Mouse (Mus musculus): ENCODE measurements around the gene Dchs2.
A peak's percentile ranks its signal among the peaks of the same experiment; 100 is the strongest.
"Not testable (repeated sequence)": the region's sequence is repeated elsewhere in the genome, so short reads cannot be mapped to it uniquely, and the experiment has no call there.

Gene Dchs2

GRCm38 (mm10) chr3:83127726-83128448 lies at the start of gene Dchs2:
Gene Dchs2, plus strand, starts transcription at chr3:83127948.
- DNase-seq (ENCODE audit: low spot score in 2 of 2): no peak

DNA sequence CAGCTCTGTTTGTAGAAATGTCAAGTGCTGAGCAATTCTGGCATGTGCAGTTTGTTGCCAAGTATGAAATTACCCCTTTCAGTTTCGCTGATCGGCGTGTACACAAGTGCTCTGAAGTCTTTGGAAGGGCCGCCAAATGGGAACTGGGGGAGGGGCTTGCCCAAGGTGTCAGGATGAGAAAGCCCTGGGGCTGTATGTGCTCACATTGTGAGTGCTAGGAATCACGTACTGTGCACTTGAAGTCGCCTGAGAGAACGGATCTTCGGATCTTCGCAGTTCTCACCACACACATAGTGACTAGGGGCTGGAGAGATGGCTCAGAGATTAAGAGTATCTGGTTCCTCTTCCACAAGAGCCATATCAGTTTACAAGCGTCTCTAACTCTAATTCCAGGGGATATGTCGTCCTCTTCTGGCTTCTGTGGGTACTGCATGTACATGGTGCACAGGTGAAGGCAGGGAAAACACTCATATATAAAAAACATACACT lies 47.1 kb upstream of the Dchs2 start:
- DNase-seq (ENCODE audit: low spot score in 2 of 2): peak; percentile 15 to 52

GRCm38 (mm10) chr3:83097586-83097985 lies 30.2 kb upstream of the Dchs2 start:
- no peak for DNase-seq (ENCODE audit: low spot score in 2 of 2)

DNA sequence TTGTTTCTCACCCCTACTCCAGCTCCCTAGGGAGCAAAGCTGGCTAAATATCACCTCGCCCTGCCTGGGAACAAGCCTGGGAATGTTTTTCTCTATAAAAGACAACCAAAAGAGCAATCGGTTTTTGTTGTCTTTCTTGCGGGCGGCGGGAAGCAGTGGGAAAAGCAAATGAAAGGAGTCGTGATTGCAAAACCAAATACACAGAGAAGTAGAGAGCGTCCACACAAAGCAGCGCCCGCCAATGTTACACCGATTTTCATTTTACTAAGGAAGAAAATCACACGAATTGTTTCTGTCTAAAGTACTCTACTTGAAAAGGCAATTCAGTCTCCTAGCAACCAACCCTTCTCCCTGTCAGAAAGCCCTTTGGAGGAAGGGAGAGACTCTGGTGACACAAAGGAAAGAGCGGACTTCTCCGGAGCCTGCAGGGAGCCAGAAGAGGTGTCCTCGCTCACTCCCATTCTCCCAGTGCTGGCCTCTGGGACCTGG lies 29.2 kb upstream of the Dchs2 start:
- no peak for DNase-seq (ENCODE audit: low spot score in 2 of 2)

GRCm38 (mm10) chr3:83099139-83099538 lies 28.6 kb upstream of the Dchs2 start:
- no peak for DNase-seq (ENCODE audit: low spot score in 2 of 2)

- no peak for DNase-seq (ENCODE audit: low spot score in 2 of 2)
Measured at GRCm38 (mm10) chr3:83099651-83100050, 28.1 kb upstream of the Dchs2 start.

DNA sequence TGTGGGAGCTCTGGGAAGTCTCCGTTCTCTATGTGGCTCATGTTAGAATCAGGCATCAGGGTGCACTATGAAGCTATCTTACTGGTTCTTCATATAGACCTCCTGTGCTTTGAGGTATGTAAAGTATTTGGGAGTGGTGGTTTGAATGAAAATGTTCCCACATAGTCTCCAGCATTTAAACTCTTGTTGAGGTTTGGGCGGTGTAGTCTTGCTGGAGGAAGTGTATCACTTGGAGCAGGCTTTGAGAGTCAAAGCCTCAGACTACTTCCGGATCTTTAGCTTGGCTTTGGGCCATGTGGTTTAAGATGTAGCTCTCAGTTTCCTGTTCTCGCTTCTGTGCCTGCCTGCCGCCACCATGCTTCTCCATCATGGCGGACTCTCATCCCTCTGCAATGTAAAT lies 25.5 kb upstream of the Dchs2 start:
- DNase-seq (ENCODE audit: low spot score in 2 of 2): no peak

DNA sequence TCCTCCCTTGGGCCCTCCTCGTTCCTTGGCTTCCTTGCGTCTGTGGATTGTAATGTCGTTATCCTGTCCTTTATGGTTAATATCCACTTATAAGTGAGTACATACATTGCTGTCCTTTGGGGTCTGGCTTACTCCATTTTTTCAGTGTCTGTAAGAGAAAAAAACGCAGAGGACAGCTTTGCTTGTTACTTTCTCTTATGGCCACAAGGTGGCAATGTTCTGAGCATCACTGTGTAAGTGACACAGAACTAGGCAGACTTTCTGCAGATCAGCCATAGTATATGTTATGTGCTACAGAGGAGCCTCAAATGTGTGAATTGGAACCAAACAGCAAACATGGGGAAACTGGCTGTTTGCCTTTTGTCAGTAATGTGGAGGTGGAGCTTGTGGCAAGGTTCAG lies 17.6 kb upstream of the Dchs2 start:
- DNase-seq (ENCODE audit: low spot score in 2 of 2): no peak

DNA sequence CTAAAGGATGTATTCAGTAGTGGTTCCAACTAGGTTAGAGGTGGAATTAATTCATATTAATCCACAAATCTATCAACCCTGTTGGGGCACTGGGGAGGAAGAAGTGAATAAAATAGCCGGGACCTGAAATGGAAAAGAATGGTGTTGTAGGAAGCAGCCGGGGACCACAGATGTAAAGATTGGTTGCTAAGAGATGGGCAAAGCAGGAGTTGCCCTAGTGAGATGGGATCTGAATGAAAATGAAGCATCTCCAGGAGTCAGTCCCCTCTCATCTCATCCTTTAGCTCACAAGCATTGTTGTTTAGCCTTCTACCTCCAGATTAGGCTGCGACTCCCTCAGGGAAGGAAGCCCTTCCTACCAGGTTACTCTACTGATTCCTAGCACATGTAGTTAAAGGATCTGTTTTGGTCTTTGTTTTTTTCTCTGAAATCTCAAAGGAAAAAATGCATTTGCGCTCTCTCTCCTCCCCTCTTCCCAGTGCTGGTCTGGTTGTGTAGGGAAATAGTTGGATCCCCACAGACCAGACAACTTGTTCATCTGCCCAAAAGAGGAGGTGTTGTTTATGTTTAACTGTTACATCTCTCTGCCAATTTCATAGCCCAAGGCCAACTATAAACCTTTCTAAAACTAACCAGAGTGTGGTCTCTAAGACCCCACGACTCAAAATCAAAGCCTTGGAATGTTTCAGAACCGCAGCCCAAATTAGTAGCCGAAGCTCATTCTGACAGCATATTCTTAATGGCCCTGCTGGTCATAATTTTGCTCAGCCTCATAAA lies 16.1 kb upstream of the Dchs2 start:
- DNase-seq (ENCODE audit: low spot score in 2 of 2): no peak

- DNase-seq (ENCODE audit: low spot score in 2 of 2): no peak
Measured at GRCm38 (mm10) chr3:83112869-83113268, 14.9 kb upstream of the Dchs2 start.

GRCm38 (mm10) chr3:83114946-83115345 lies 12.8 kb upstream of the Dchs2 start:
- DNase-seq (ENCODE audit: low spot score in 2 of 2): no peak

- no peak for DNase-seq (ENCODE audit: low spot score in 2 of 2)
Measured at GRCm38 (mm10) chr3:83117592-83117991, 10.2 kb upstream of the Dchs2 start.

GRCm38 (mm10) chr3:83123945-83124344 lies 3.8 kb upstream of the Dchs2 start:
- not testable (repeated sequence) for DNase-seq (ENCODE audit: low spot score in 2 of 2)

GRCm38 (mm10) chr3:83127088-83127725 lies 541 bp upstream of the Dchs2 start:
- DNase-seq (ENCODE audit: low spot score in 2 of 2): no peak

DNA sequence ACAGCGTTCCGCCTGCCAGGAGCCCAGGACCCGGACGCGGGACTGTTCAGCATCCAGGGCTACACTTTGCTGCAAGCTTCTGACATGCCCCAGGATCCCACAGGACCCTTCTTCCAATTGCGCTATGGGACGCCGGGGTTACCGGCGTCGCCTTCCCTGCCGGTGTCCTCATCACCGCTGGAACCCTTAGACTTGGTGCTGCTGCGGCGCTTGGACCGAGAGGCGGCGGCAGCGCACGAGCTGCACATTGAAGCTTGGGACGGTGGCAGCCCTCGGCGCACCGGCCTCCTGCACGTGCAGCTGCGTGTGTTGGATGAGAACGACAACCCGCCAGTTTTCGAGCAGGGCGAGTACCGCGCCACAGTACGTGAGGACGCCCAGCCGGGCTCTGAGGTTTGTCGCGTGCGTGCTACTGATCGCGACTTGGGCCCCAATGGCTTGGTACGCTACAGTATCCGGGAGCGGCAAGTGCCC lies 738 bp downstream of the Dchs2 start:
- no peak for DNase-seq (ENCODE audit: low spot score in 2 of 2)

- no peak for DNase-seq (ENCODE audit: low spot score in 2 of 2)
Measured at GRCm38 (mm10) chr3:83129151-83129550, 1.4 kb downstream of the Dchs2 start.

DNA sequence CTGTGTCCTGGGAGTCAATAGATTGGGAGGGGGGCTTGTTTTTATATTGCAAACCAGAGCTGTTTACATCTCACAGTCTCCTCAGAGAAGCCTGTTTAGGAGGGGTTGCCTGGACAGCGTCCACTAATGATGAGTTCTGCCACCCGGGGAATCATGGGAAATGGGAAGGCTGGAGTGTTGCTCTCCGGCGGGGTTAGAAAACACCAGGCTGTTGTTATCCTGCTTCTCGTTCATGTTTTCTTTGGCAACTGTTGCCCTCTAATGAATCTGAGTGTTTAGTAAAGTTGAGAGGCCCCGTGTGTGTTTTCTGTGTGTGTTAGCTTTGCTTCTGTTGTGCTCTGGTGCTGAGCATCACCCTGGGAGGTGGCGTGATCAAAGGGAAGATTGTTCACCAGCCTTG lies 8.7 kb downstream of the Dchs2 start:
- no peak for DNase-seq (ENCODE audit: low spot score in 2 of 2)

- no peak for DNase-seq (ENCODE audit: low spot score in 2 of 2)
Measured at GRCm38 (mm10) chr3:83138820-83139219, 11.1 kb downstream of the Dchs2 start.

DNA sequence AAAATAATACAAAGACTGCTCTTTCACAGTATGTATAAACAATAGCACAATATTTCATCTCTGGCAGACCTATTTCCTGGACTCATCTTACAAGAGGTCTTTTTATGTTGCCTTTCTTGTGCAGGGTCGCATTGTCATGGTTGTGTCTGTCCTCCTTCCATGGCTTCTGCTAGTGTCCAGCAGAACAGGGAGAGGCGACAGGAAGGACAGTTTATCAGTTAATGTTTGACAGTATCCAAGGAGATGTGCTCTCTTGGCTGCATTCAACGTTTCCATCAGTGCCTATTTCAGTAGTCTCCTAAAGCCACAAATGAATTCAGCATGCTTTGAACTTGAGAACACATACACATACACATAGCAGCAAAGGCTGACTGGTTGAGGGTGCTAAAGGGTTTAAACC lies 17.9 kb downstream of the Dchs2 start:
- DNase-seq (ENCODE audit: low spot score in 2 of 2): no peak

- DNase-seq (ENCODE audit: low spot score in 2 of 2): no peak
Measured at GRCm38 (mm10) chr3:83147273-83148054, 19.7 kb downstream of the Dchs2 start.

- DNase-seq (ENCODE audit: low spot score in 2 of 2): no peak
Measured at GRCm38 (mm10) chr3:83148055-83148447, 20.3 kb downstream of the Dchs2 start.

GRCm38 (mm10) chr3:83148508-83148907 lies 20.8 kb downstream of the Dchs2 start:
- no peak for DNase-seq (ENCODE audit: low spot score in 2 of 2)
